Mouse (Mus musculus) bone marrow macrophage, adult 2 months (primary cell): ENCODE measurements around the gene Snx33. TPM values are rescaled to one million over a fixed set of nuclear protein-coding genes. Genes with fewer than 3 reads are reported as not detected.

Source experiments
- H3K27ac ChIP-seq: 2 replicates; pipeline ENCODE4 v1.5.1; 2012; ENCODE audit warnings: low read depth, low read length; ENCODE audit not compliant: insufficient read depth
- H3K4me1 ChIP-seq: 2 replicates; pipeline ENCODE4 v1.6.1; 2012; ENCODE audit warnings: low read length; ENCODE audit not compliant: control insufficient read depth, insufficient read depth
- H3K4me3 ChIP-seq: 2 replicates; pipeline ENCODE4 v1.5.1; 2012; ENCODE audit warnings: mild to moderate bottlenecking, low read length, moderate library complexity; ENCODE audit not compliant: insufficient read depth
- CTCF ChIP-seq: IDR thresholded peaks from 2 replicates; pipeline ENCODE4 v1.5.1; 2012; ENCODE audit warnings: low read depth, mild to moderate bottlenecking, low read length, moderate library complexity
- POLR2A ChIP-seq: IDR thresholded peaks from 2 replicates; pipeline ENCODE4 v1.6.1; 2012; ENCODE audit warnings: mild to moderate bottlenecking, low read depth, low read length, borderline replicate concordance
- polyA plus RNA-seq: library from polyadenylated mRNA; stranded (reverse); fragments of >200 nt; gene quantifications from 2 replicates; pipeline ENCODE4 v1.2.4, GENCODE M21; 2012; ENCODE audit not compliant: missing spikeins, insufficient read depth, insufficient read length

Snx33 gene
- polyA plus RNA-seq, 1 experiment: 12.5 TPM

DNA sequence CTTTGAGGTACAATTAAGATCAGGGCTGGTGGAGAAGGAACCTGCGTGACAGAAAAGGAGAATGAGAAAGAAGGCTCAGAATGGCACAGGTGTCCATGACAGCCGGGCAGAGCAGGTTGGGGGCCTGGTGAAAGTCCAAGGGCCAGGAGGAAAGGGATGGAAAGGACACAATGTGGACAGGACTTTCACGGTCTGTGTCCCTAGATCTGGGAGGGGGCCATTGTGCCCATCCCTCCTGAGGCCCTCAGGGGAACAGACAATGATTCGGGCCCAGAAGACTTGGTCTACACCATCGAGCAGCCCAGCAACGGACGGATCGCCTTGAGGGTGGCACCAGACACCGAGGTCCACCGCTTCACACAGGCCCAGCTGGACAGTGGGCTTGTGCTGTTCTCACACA is 36.1 kb downstream of the Snx33 start:
- no peaks in the 10 kb centered on the region for H3K4me1 ChIP-seq
- H3K4me3 ChIP-seq: no peak overlapping the region
- no peak for TF ChIP-seq POLR2A
- TF ChIP-seq CTCF: no peak
- no peak overlapping the region for H3K27ac ChIP-seq

DNA sequence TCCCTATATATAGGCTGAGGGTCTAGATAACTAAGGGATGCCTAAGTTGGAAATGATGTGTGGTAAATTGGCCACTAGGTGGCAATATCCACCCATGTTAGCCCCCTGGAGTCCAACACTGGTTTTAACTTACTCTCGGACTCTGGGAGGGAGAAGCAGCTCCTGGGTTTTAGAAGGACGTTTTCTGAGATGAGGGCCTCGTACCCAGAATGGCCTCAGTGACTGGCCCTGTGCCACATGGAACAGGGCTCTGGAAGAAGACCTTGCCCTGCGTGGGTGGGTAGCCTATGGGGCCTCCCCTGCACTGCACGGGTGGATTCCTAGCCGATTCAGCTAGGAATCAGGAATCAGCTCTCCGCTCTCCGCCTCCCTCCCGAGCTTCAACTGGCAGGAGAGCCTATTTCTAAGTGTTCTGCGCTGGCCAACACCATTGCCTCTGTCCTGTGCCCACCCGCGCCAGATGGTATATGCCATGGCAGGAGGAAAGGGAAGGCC is 36.6 kb downstream of the Snx33 start:
- Histone ChIP-seq H3K4me1 (no peaks in the 10 kb centered on the region), H3K27ac (no peak overlapping the region)
- TF ChIP-seq CTCF (no peak), POLR2A (no peak)

DNA sequence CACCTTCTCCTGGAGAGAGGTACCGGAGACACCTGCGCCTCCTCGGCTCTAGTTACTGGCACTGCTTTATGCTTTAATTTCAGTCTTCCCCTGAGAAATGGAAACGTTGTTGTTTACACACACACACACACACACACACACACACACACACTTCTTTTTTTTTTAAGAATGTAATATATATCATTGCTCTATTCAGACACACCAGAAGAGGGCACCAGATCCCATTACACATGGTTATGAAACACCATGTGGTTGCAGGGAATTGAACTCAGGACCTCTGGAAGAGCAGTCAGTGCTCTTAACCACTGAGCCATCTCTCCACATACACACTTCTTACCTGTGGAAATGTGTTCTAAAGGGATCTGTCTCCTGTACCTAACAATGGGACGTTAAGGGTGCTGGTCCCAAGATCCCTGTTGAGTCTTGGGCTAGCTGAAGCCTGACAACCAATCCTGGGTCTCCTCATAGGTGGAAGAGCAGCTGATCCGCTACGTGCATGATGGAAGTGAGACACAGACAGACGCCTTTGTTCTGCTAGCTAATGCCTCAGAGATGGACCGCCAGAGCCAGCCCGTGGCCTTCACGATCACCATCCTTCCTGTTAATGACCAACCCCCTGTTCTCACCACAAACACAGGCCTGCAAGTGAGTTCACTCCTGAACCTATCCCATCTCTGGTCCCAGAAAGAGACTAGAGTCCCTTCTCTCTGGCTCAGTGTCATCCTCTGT is 37.5 kb downstream of the Snx33 start:
- Histone ChIP-seq H3K27ac (no peak overlapping the region), H3K4me3 (no peak overlapping the region), H3K4me1 (no peaks in the 10 kb centered on the region)
- TF ChIP-seq CTCF (no peak), POLR2A (no peak)

More for the DNA sequence above, 36.6 kb downstream of the Snx33 start:
- no peak overlapping the region for H3K4me3 ChIP-seq

DNA sequence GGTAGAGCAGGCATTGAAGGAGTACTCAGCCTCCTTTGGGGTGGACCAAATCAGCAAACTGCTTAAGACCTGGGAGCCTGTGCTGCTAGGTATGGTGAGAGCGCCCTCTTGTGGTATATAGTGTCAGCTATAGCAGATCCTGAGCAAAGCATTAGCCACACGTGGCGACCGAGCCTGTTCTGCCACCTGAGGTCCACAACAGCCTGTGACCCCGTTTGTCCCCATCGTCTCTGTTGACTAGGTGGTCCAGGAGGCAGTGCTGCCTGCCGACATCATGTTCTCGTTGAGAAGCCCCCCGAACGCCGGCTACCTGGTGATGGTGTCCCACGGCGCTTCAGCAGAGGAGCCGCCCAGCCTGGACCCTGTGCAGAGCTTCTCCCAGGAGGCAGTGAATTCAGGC is 38.4 kb downstream of the Snx33 start:
- Histone ChIP-seq H3K4me3 (no peak overlapping the region), H3K27ac (no peak overlapping the region), H3K4me1 (no peaks in the 10 kb centered on the region)
- TF ChIP-seq CTCF (peak; percentile 82), POLR2A (no peak)

DNA sequence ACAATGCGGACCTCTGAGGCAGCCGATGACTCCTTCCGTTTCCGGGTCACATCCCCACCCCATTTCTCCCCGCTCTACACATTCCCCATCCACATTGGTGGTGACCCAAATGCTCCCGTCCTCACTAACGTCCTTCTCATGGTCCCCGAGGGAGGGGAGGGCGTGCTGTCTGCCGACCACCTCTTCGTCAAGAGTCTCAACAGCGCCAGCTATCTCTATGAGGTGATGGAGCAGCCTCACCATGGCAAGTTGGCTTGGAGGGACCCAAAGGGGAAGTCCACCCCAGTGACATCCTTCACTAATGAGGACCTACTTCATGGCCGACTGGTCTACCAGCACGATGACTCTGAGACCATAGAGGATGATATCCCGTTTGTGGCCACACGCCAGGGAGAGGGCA is 40.6 kb downstream of the Snx33 start:
- Histone ChIP-seq H3K4me3 (no peak overlapping the region), H3K4me1 (no peaks in the 10 kb centered on the region), H3K27ac (no peak overlapping the region)
- TF ChIP-seq CTCF (no peak), POLR2A (no peak)

DNA sequence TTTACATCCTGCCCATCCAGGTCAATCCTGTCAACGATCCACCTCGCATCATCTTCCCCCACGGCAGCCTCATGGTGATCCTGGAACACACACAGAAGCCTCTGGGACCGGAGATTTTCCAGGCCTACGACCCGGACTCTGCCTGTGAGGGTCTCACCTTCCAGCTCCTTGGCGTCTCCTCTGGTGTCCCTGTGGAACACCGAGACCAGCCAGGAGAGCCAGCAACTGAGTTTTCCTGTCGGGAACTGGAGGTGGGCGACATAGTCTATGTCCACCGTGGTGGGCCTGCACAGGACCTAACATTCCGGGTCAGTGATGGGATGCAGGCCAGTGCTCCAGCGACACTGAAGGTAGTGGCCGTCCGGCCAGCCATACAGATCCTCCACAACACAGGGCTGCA is 41.6 kb downstream of the Snx33 start:
- Histone ChIP-seq H3K4me3 (no peak overlapping the region), H3K27ac (no peak overlapping the region), H3K4me1 (no peaks in the 10 kb centered on the region)
- TF ChIP-seq CTCF: no peak

DNA sequence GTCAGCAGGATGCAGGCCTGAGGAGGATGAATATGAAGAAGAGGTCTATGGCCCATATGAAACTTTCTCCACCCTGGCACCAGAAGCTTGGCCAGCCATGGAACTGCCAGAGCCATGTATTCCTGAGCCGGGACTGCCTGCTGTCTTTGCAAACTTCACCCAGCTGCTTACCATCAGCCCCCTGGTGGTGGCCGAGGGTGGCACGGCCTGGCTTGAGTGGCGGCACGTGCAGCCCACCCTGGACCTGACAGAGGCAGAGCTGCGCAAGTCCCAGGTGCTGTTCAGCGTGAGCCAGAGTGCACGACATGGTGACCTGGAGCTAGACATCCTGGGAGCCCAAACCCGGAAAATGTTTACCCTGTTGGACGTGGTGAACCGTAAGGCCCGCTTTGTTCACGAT is 42.1 kb downstream of the Snx33 start:
- peak; percentile 33; the same call in 1 of the 2 replicates for TF ChIP-seq CTCF
- no peak for TF ChIP-seq POLR2A
- H3K4me3 ChIP-seq: no peak overlapping the region
- H3K4me1 ChIP-seq: no peaks in the 10 kb centered on the region
- no peak overlapping the region for H3K27ac ChIP-seq

DNA sequence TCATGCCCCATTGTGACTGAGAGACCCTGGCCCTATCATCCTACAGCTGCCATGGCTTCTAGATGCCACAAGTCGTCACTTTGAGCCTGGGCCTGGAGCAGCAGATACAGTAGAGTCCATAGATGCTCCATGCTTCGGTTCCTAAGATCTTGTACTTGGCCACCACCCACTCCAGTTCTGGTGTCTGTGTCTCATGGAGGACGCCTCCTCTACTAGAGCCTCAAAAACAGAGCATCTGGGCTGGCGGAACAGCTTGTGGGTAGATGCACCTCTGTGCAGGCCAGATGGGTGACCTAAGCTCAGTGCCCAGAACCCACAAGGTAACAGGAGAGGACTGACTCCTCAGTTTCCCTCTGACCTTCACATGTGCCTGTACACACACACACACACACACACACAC is 43.8 kb downstream of the Snx33 start:
- Histone ChIP-seq H3K4me3 (no peak overlapping the region), H3K4me1 (no peaks in the 10 kb centered on the region), H3K27ac (no peak overlapping the region)
- no peak for TF ChIP-seq POLR2A
- no peak for TF ChIP-seq CTCF

DNA sequence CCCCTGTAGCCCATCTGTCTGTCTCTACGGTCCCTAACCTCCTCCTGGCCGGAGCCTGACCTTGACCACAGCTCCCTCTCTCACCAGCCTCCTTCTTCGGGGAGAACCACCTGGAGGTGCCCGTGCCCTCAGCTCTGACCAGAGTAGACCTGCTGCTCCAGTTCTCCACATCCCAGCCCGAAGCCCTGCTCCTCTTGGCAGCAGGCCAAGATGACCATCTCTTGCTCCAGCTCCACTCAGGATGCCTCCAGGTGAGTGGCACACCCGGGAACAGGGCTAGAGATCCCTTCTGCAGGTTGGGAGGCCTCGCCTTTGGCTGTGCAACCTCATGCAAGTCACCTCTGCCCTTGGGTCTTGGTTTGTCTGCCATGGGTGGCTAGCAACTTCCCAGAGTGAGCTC is 44.7 kb downstream of the Snx33 start:
- H3K4me1 ChIP-seq: no peaks in the 10 kb centered on the region
- TF ChIP-seq CTCF: no peak
- no peak for TF ChIP-seq POLR2A
- H3K4me3 ChIP-seq: no peak overlapping the region
- H3K27ac ChIP-seq: no peak overlapping the region

DNA sequence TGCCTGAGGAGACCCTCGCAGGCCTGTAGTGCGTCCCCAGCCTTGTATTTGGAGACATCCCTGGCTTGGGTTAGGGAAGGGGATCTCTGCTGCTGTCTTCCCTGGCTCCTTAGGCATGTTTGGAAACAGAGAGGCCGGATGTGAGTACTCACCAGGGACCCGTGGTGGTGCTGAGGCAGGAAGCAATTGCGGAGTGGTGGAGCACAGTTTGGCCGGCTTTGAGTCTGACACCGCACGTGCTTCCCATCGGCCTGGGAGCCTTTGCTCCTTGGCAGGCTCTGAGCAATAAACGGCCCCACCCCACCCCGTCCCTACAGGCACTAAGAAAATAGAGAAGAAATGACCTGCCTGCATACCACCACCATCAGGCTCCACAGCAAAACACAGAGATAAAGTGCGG is 45.4 kb downstream of the Snx33 start:
- Histone ChIP-seq H3K27ac (no peak overlapping the region), H3K4me1 (no peaks in the 10 kb centered on the region), H3K4me3 (no peak overlapping the region)
- TF ChIP-seq CTCF (no peak), POLR2A (no peak)
